Comparison of ENCODE assay signal across 9 mouse cellular contexts in genomic region chr10:111550075-111550695, GRCm38 (mm10). TPM values are rescaled to one million over a fixed set of nuclear protein-coding genes. Genes with fewer than 3 reads are reported as not detected.
DNase-seq lines count a peak whose midpoint lies in the region; ATAC-seq lines count a peak whose summit lies in the region.
"Had no signal": no experiment of that assay in that cellular context is flagged by ENCODE, and none has a peak within 500 bp of the region (broad histone marks: within the 10 kb centered on the region; RNA-seq: fewer than 3 reads in every experiment).

No protein-coding gene starts in this region.

- peak; percentile 11 for DNase-seq in cerebellum, adult 11-12 months
- no peak for DNase-seq in cerebellum, adult 11 months
- no peak for DNase-seq in kidney, adult 8-10 months
- DNase-seq in brain, adult 2 months (ENCODE audit: low read depth, low spot score): peak; percentile 40
- peak; percentile 30 to 33 for DNase-seq in heart, postnatal 14 days
- no peak for DNase-seq in right cerebral cortex, postnatal 36 days (ENCODE audit: low spot score in 2 of 2)
- no peak for DNase-seq in layer of hippocampus, postnatal 25 days (ENCODE audit: extremely low spot score in 1 of 2, low spot score in 1 of 2)
- DNase-seq: liver, postnatal 0 days had no signal

- 0 out of 2 replicates have a peak, but pooled peaks cover 3% of the 10 kb centered on the region for H3K9me3 ChIP-seq in kidney, embryonic 16.5 days (ENCODE audit: low read length)

- no peaks in the 10 kb centered on the region for H3K36me3 ChIP-seq in kidney, embryonic 16.5 days (ENCODE audit: insufficient read depth, low read length)

- H3K9ac ChIP-seq in kidney, embryonic 16.5 days (replicated peaks; ENCODE audit: low read length): no peak overlapping the region
- H3K9ac ChIP-seq: liver, postnatal 0 days had no signal

- H3K27me3 ChIP-seq in kidney, embryonic 16.5 days (ENCODE audit: insufficient read depth, low read length): no peaks in the 10 kb centered on the region

- H3K4me1 ChIP-seq in kidney, embryonic 16.5 days (ENCODE audit: insufficient read depth, low read length): peaks cover 21% of the 10 kb centered on the region

- 52% methylated on average over 6 of the region's 6 CpGs for WGBS in kidney, embryonic 16.5 days

- H3K27ac ChIP-seq in kidney, embryonic 16.5 days (ENCODE audit: low read length): 0 out of 2 replicates have a peak overlapping the region, but pooled peaks have one; percentile 29

- intact Hi-C loops in heart, postnatal 14 days (cut with DNase I): no loop called here

- no peak overlapping the region for H3K4me2 ChIP-seq in kidney, embryonic 16.5 days (replicated peaks; ENCODE audit: low read depth, low read length)

- no peak overlapping the region for H3K4me3 ChIP-seq in kidney, embryonic 16.5 days (ENCODE audit: low read length)

- ATAC-seq in kidney, embryonic 16.5 days (ENCODE audit: low FRiP score, low TSS enrichment): no peak
- ATAC-seq: liver, postnatal 0 days had no signal

RNA-seq across cellular contexts. Expression of gene Phlda1, which starts 44.1 kb away (rescaled TPM):
- polyA plus RNA-seq in kidney, embryonic 16.5 days (2015; fragmentation: Nextera tagmentation; extraction: Ambion mirVana): 27.3 and 36.6 TPM in 2 replicates
- 10 to 100 TPM; 20.3 to 22.3 TPM for total RNA-seq in heart, postnatal 14 days (2021)
- total RNA-seq in layer of hippocampus, postnatal 25 days (2021): 10 to 100 TPM; 19.6 to 22.3 TPM

Comparison
In these comparisons a context has a peak if more than half of its experiments do, and no peak if none do; other contexts are left out.
1. DNase-seq: peak in cerebellum, adult 11-12 months (single experiment), brain, adult 2 months (single experiment) and heart, postnatal 14 days (2 of 2); none in cerebellum, adult 11 months (single experiment), kidney, adult 8-10 months (0 of 2), right cerebral cortex, postnatal 36 days (0 of 2) and layer of hippocampus, postnatal 25 days (0 of 2).